Mouse (Mus musculus) embryonic facial prominence, embryonic 15.5 days (tissue): ENCODE measurements around the gene Tgfb2. TPM values are rescaled to one million over a fixed set of nuclear protein-coding genes. Genes with fewer than 3 reads are reported as not detected.

Experiments used
- ATAC-seq: fragments of 200-750 bp; cut with Nextera tagmentation; 2 replicates; pipeline ENCODE4 v1.8.0; 2017; ENCODE audit warnings: low read depth, moderate TSS enrichment; ENCODE audit not compliant: insufficient number of reproducible peaks, low FRiP score, low TSS enrichment
- H3K27ac ChIP-seq: fragments of 300-500 bp; sonication (generic); replicated peaks from 2 replicates; pipeline ENCODE4 v1.5.1; 2015; ENCODE audit warnings: mild to moderate bottlenecking, inconsistent platforms
- H3K27me3 ChIP-seq: fragments of 300-500 bp; sonication (generic); 2 replicates; pipeline ENCODE4 v1.6.1; 2015; ENCODE audit warnings: inconsistent platforms
- H3K36me3 ChIP-seq: fragments of 300-500 bp; sonication (generic); 2 replicates; pipeline ENCODE4 v1.6.1; 2015; ENCODE audit warnings: mild to moderate bottlenecking, inconsistent platforms
- H3K4me1 ChIP-seq: fragments of 300-500 bp; sonication (generic); 2 replicates; pipeline ENCODE4 v1.6.1; 2015; ENCODE audit warnings: inconsistent platforms
- H3K4me2 ChIP-seq: fragments of 300-500 bp; sonication (generic); replicated peaks from 2 replicates; pipeline ENCODE4 v1.6.1; 2015; ENCODE audit warnings: mild to moderate bottlenecking, inconsistent platforms
- H3K4me3 ChIP-seq: fragments of 300-500 bp; sonication (generic); replicated peaks from 2 replicates; pipeline ENCODE4 v1.5.1; 2015; ENCODE audit warnings: mild to moderate bottlenecking, inconsistent platforms
- H3K9ac ChIP-seq: fragments of 300-500 bp; sonication (generic); 2 replicates; pipeline ENCODE4 v1.6.1; 2015; ENCODE audit warnings: inconsistent platforms
- H3K9me3 ChIP-seq: fragments of 300-500 bp; sonication (generic); replicated peaks from 2 replicates; pipeline ENCODE4 v1.6.1; 2016; ENCODE audit warnings: inconsistent platforms
- WGBS: fragments of 180-500 bp; shearing (Covaris S2); methylation state at CpG from one replicate; pipeline ENCODE4 v1.1.7; 2015; 5-methylcytosine and 5-hydroxymethylcytosine counted together
- polyA plus RNA-seq: library from polyadenylated mRNA; unstranded; fragments of >200 nt; fragmentation: Nextera tagmentation; extraction: Ambion mirVana; gene quantifications from 2 replicates; pipeline ENCODE4 v1.2.1, GENCODE M21; 2015

Tgfb2 gene
- polyA plus RNA-seq: 86.3 TPM in 2 replicates

- Histone ChIP-seq H3K27ac (peak within 1 kb of the TSS; percentile 96), H3K36me3 (no peaks in the 10 kb centered on the region), H3K4me3 (peak within 1 kb of the TSS; percentile 72), H3K4me2 (peak within 1 kb of the TSS; percentile 83), H3K9ac (peak within 1 kb of the TSS; percentile 93), H3K27me3 (no peaks in the 10 kb centered on the region), H3K4me1 (peaks cover 26% of the 10 kb centered on the region), H3K9me3 (no peaks in the 10 kb centered on the region)
- WGBS: 2% methylated on average over 12 of the region's 12 CpGs
- ATAC-seq: peak; percentile 39; the same call in 1 of the 2 replicates
These were observed at the start of gene Tgfb2 for GRCm38 (mm10) chr1:186705915-186706248. Tgfb2 (minus strand) TSS chr1:186705989.

- no peaks in the 10 kb centered on the region for H3K27me3 ChIP-seq
- no peaks in the 10 kb centered on the region for H3K9me3 ChIP-seq
- peak overlapping the region; percentile 81 for H3K4me2 ChIP-seq
- no peak for ATAC-seq
- H3K9ac ChIP-seq: peak overlapping the region; percentile 71
- H3K4me3 ChIP-seq: peak overlapping the region; percentile 86
- peak overlapping the region; percentile 91 for H3K27ac ChIP-seq
- 34% methylated on average over 10 of the region's 10 CpGs for WGBS
- 0 out of 2 replicates have a peak, but pooled peaks cover 3% of the 10 kb centered on the region for H3K36me3 ChIP-seq
- peaks cover 21% of the 10 kb centered on the region for H3K4me1 ChIP-seq
These were observed 44.0 kb upstream of the Tgfb2 start for GRCm38 (mm10) chr1:186749675-186750283.

- WGBS: under 1% methylated on average over 46 of the region's 46 CpGs
- Histone ChIP-seq H3K9ac (peak within 1 kb of the TSS; percentile 71), H3K36me3 (0 out of 2 replicates have a peak, but pooled peaks cover 3% of the 10 kb centered on the region), H3K4me2 (peak within 1 kb of the TSS; percentile 81), H3K4me1 (peaks cover 21% of the 10 kb centered on the region), H3K27me3 (no peaks in the 10 kb centered on the region), H3K27ac (peak within 1 kb of the TSS; percentile 91), H3K9me3 (no peaks in the 10 kb centered on the region), H3K4me3 (peak within 1 kb of the TSS; percentile 86)
- ATAC-seq: peak; percentile 88
These were observed 43.2 kb upstream of the Tgfb2 start, which contains the start of gene Rrp15 for GRCm38 (mm10) chr1:186748724-186749653. Rrp15 (minus strand) TSS chr1:186749358.

- H3K27ac ChIP-seq: no peak overlapping the region
- no peak for ATAC-seq
- WGBS: 73% methylated on average over 7 of the region's 7 CpGs
- H3K9ac ChIP-seq: no peak overlapping the region
- H3K4me2 ChIP-seq: no peak overlapping the region
- H3K4me1 ChIP-seq: peaks cover 11% of the 10 kb centered on the region; the same call in 1 of the 2 replicates
- H3K4me3 ChIP-seq: no peak overlapping the region
- H3K36me3 ChIP-seq: peaks cover 35% of the 10 kb centered on the region
- H3K27me3 ChIP-seq: no peaks in the 10 kb centered on the region
- no peaks in the 10 kb centered on the region for H3K9me3 ChIP-seq
These were observed 34.0 kb upstream of the Tgfb2 start for GRCm38 (mm10) chr1:186739828-186740227.

- Histone ChIP-seq H3K27me3 (no peaks in the 10 kb centered on the region), H3K27ac (no peak overlapping the region), H3K4me1 (no peaks in the 10 kb centered on the region), H3K9ac (no peak overlapping the region), H3K4me3 (no peak overlapping the region), H3K9me3 (no peaks in the 10 kb centered on the region), H3K4me2 (no peak overlapping the region), H3K36me3 (peaks cover 46% of the 10 kb centered on the region)
- 86% methylated on average over 5 of the region's 5 CpGs for WGBS
- no peak for ATAC-seq
These were observed 29.7 kb upstream of the Tgfb2 start for GRCm38 (mm10) chr1:186735537-186735936.

- Histone ChIP-seq H3K9me3 (no peaks in the 10 kb centered on the region), H3K4me3 (no peak overlapping the region), H3K4me2 (no peak overlapping the region), H3K36me3 (peaks cover 40% of the 10 kb centered on the region), H3K9ac (no peak overlapping the region), H3K27ac (no peak overlapping the region), H3K4me1 (no peaks in the 10 kb centered on the region), H3K27me3 (no peaks in the 10 kb centered on the region)
- ATAC-seq: no peak
- WGBS: 92% methylated on average over 8 of the region's 8 CpGs
These were observed 27.3 kb upstream of the Tgfb2 start for GRCm38 (mm10) chr1:186733052-186733451.

GRCm38 (mm10) chr1:186728778-186729177 is 23.0 kb upstream of the Tgfb2 start:
- H3K4me1 ChIP-seq: no peaks in the 10 kb centered on the region
- H3K9ac ChIP-seq: no peak overlapping the region
- H3K4me3 ChIP-seq: no peak overlapping the region
- WGBS: 65% methylated on average over 4 of the region's 4 CpGs
- no peaks in the 10 kb centered on the region for H3K9me3 ChIP-seq
- H3K27ac ChIP-seq: no peak overlapping the region
- H3K27me3 ChIP-seq: no peaks in the 10 kb centered on the region
- H3K4me2 ChIP-seq: no peak overlapping the region
- ATAC-seq: no peak
- peaks cover under 1% of the 10 kb centered on the region; the same call in 1 of the 2 replicates for H3K36me3 ChIP-seq

GRCm38 (mm10) chr1:186726117-186726516 is 20.3 kb upstream of the Tgfb2 start:
- 74% methylated on average over 7 of the region's 7 CpGs for WGBS
- 0 out of 2 replicates have a peak, but pooled peaks cover 2% of the 10 kb centered on the region for H3K4me1 ChIP-seq
- no peak overlapping the region for H3K4me3 ChIP-seq
- no peaks in the 10 kb centered on the region for H3K36me3 ChIP-seq
- H3K4me2 ChIP-seq: no peak overlapping the region
- H3K27ac ChIP-seq: no peak overlapping the region
- no peak for ATAC-seq
- no peak overlapping the region for H3K9ac ChIP-seq
- H3K27me3 ChIP-seq: no peaks in the 10 kb centered on the region
- no peaks in the 10 kb centered on the region for H3K9me3 ChIP-seq

- Histone ChIP-seq H3K9me3 (no peaks in the 10 kb centered on the region), H3K4me2 (no peak overlapping the region), H3K27me3 (no peaks in the 10 kb centered on the region), H3K27ac (no peak overlapping the region), H3K9ac (no peak overlapping the region), H3K4me3 (no peak overlapping the region), H3K4me1 (0 out of 2 replicates have a peak, but pooled peaks cover 2% of the 10 kb centered on the region), H3K36me3 (peaks cover 17% of the 10 kb centered on the region; the same call in 1 of the 2 replicates)
- WGBS: 80% methylated on average over 9 of the region's 9 CpGs
- no peak for ATAC-seq
These were observed 16.5 kb upstream of the Tgfb2 start for GRCm38 (mm10) chr1:186722299-186722698.

GRCm38 (mm10) chr1:186721846-186722245 is 16.1 kb upstream of the Tgfb2 start:
- Histone ChIP-seq H3K9ac (no peak overlapping the region), H3K4me2 (0 out of 2 replicates have a peak overlapping the region, but pooled peaks have one; percentile 22), H3K4me1 (0 out of 2 replicates have a peak, but pooled peaks cover 2% of the 10 kb centered on the region), H3K27ac (no peak overlapping the region), H3K27me3 (no peaks in the 10 kb centered on the region), H3K36me3 (peaks cover 20% of the 10 kb centered on the region; the same call in 1 of the 2 replicates), H3K9me3 (no peaks in the 10 kb centered on the region), H3K4me3 (no peak overlapping the region)
- peak; percentile 63 for ATAC-seq
- WGBS: 20% methylated on average over 12 of the region's 12 CpGs

- no peak overlapping the region for H3K9ac ChIP-seq
- WGBS: 90% methylated on average over 11 of the region's 11 CpGs
- no peaks in the 10 kb centered on the region for H3K9me3 ChIP-seq
- H3K27me3 ChIP-seq: no peaks in the 10 kb centered on the region
- ATAC-seq: no peak
- no peak overlapping the region for H3K4me2 ChIP-seq
- H3K4me1 ChIP-seq: 0 out of 2 replicates have a peak, but pooled peaks cover 2% of the 10 kb centered on the region
- no peak overlapping the region for H3K27ac ChIP-seq
- no peak overlapping the region for H3K4me3 ChIP-seq
- H3K36me3 ChIP-seq: peaks cover 20% of the 10 kb centered on the region; the same call in 1 of the 2 replicates
These were observed 15.4 kb upstream of the Tgfb2 start for GRCm38 (mm10) chr1:186721166-186721565.
